ENCODE assay signal across 9 mouse cellular contexts in the genomic region with DNA sequence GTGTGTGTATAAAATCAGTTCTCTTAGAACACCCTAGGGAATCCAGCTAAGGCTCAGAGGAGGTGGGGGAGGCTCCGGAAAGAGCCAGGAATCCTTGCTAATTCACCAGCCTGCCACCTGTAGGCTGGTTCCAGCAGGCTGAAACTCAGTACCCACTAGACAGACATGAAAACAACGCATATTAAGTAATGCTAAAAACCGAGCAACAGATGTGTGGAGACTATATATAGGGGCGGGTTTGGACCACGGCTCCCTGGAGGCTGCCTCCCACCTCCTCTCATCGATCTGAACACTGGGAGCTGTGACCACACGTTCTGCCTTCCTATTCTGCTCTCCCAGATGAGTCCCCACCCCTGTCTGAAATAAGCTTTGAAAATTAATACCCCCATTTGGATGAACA. TPM values are rescaled to one million over a fixed set of nuclear protein-coding genes. Genes with fewer than 3 reads are reported as not detected.
DNase-seq lines count a peak whose midpoint lies in the region; ATAC-seq and TF ChIP-seq lines count a peak whose summit lies in the region.
"Had no signal": no experiment of that assay in that cellular context is flagged by ENCODE, and none has a peak within 500 bp of the region (broad histone marks: within the 10 kb centered on the region; RNA-seq: fewer than 3 reads in every experiment).

No protein-coding gene starts in this region.

- 10% methylated on average over 7 of the region's 7 CpGs for WGBS in hindbrain, embryonic 14.5 days
- WGBS in midbrain, embryonic 14.5 days: 8% methylated on average over 7 of the region's 7 CpGs

- H3K9ac ChIP-seq in hindbrain, embryonic 14.5 days: no peak overlapping the region
- H3K9ac ChIP-seq in midbrain, embryonic 14.5 days (replicated peaks; ENCODE audit: low read length): no peak overlapping the region
- H3K9ac ChIP-seq: liver, embryonic 14.5 days had no signal

- intact Hi-C loops in heart, postnatal 25 days (cut with DNase I): no loop called here
- intact Hi-C loops in gastrocnemius, adult 2 months (cut with DNase I): no loop called here

- H3K36me3 ChIP-seq in hindbrain, embryonic 14.5 days (replicated peaks; ENCODE audit: control insufficient read depth, insufficient read depth): no peaks in the 10 kb centered on the region
- H3K36me3 ChIP-seq in midbrain, embryonic 14.5 days (ENCODE audit: control insufficient read depth, insufficient read depth, low read length): no peaks in the 10 kb centered on the region

- H3K27me3 ChIP-seq in hindbrain, embryonic 14.5 days (ENCODE audit: control insufficient read depth, insufficient read depth, low read length): peaks cover 4% of the 10 kb centered on the region; the same call in 1 of the 2 replicates
- 0 out of 2 replicates have a peak, but pooled peaks cover 4% of the 10 kb centered on the region for H3K27me3 ChIP-seq in midbrain, embryonic 14.5 days (ENCODE audit: control insufficient read depth, insufficient read depth, low read length)

- DNase-seq in heart, adult 11 months: peak; percentile 13
- DNase-seq in heart, postnatal 25 days (ENCODE audit: low spot score): no peak
- DNase-seq in brain, adult 2 months (ENCODE audit: low read depth, low spot score): peak; percentile 80
- no peak for DNase-seq in hindbrain, embryonic 14.5 days (ENCODE audit: low spot score)
- peak; percentile 56 for DNase-seq in midbrain, embryonic 14.5 days
- no peak for DNase-seq in gastrocnemius, adult 2 months
- DNase-seq in urinary bladder, adult 18-20 months (ENCODE audit: low spot score in 2 of 2): no peak
- no peak for DNase-seq in kidney, postnatal 36 days

- no peak for ATAC-seq in hindbrain, embryonic 14.5 days (ENCODE audit: low FRiP score)
- no peak for ATAC-seq in midbrain, embryonic 14.5 days (ENCODE audit: low FRiP score, low TSS enrichment)

- no peak overlapping the region for H3K27ac ChIP-seq in hindbrain, embryonic 14.5 days
- no peak overlapping the region for H3K27ac ChIP-seq in midbrain, embryonic 14.5 days (replicated peaks; ENCODE audit: low read depth, low read length)
- H3K27ac ChIP-seq in gastrocnemius, adult 2 months: no peak overlapping the region
- H3K27ac ChIP-seq: liver, embryonic 14.5 days had no signal

- H3K4me1 ChIP-seq in hindbrain, embryonic 14.5 days (replicated peaks; ENCODE audit: control insufficient read depth, insufficient read depth, low read length): peaks cover 24% of the 10 kb centered on the region
- H3K4me1 ChIP-seq in midbrain, embryonic 14.5 days (ENCODE audit: control insufficient read depth, insufficient read depth, low read length): peaks cover 14% of the 10 kb centered on the region; the same call in 1 of the 2 replicates

- H3K4me3 ChIP-seq in hindbrain, embryonic 14.5 days (replicated peaks; ENCODE audit: low read length): peak overlapping the region; percentile 61
- H3K4me3 ChIP-seq in midbrain, embryonic 14.5 days (replicated peaks; ENCODE audit: low read depth, low read length): peak overlapping the region; percentile 67
- H3K4me3 ChIP-seq in gastrocnemius, adult 2 months: no peak overlapping the region

- peak overlapping the region; percentile 95 for H3K4me2 ChIP-seq in hindbrain, embryonic 14.5 days (replicated peaks)
- peak overlapping the region; percentile 97 for H3K4me2 ChIP-seq in midbrain, embryonic 14.5 days (ENCODE audit: low read length)

- H3K9me3 ChIP-seq in hindbrain, embryonic 14.5 days (ENCODE audit: control insufficient read depth, low read length): no peaks in the 10 kb centered on the region
- H3K9me3 ChIP-seq in midbrain, embryonic 14.5 days (ENCODE audit: control insufficient read depth, low read length): no peaks in the 10 kb centered on the region

- no peak for TF ChIP-seq CTCF in gastrocnemius, adult 2 months (IDR thresholded peaks at IDR 0.05)

RNA-seq across cellular contexts. Expression of a gene that starts 1.8 kb away (rescaled TPM):
- not detected for total RNA-seq in heart, postnatal 25 days (2021)
- 15.8 and 16.1 TPM in 2 replicates for polyA plus RNA-seq in hindbrain, embryonic 14.5 days (2014; fragmentation: Nextera tagmentation; extraction: Ambion mirVana)
- 7.9 and 9.9 TPM in 2 replicates for polyA plus RNA-seq in midbrain, embryonic 14.5 days (2014; fragmentation: Nextera tagmentation; extraction: Ambion mirVana)
- total RNA-seq in gastrocnemius, adult 2 months (2021): not detected

Comparison
In these comparisons a context has a peak if more than half of its experiments do, and no peak if none do; other contexts are left out.
1. DNase-seq: peak in heart, adult 11 months (single experiment), brain, adult 2 months (single experiment) and midbrain, embryonic 14.5 days (single experiment); none in heart, postnatal 25 days (single experiment), hindbrain, embryonic 14.5 days (single experiment), gastrocnemius, adult 2 months (single experiment), urinary bladder, adult 18-20 months (0 of 2) and kidney, postnatal 36 days (0 of 2).